Mouse (Mus musculus) CD4-positive, CD25-positive, alpha-beta regulatory T cell, adult 4 months (primary cell): Measurements from ENCODE around the gene Etv1. TPM values are rescaled to one million over a fixed set of nuclear protein-coding genes. Genes with fewer than 3 reads are reported as not detected.
"Not testable (repeated sequence)": the region's sequence is repeated elsewhere in the genome, so short reads cannot be mapped to it uniquely, and the experiment has no call there.

Source experiments
- ATAC-seq: one replicate; pipeline ENCODE4 v1.8.0; 2017
- polyA plus RNA-seq, 2 experiments: library from polyadenylated mRNA; unstranded; fragments of 100-300 nt; shearing (Covaris generic); gene quantifications; one replicate each; pipeline ENCODE4 v1.2.1; 2017

Gene Etv1
- polyA plus RNA-seq, 2 experiments from 2014 or later: 0.58 to 0.61 TPM

DNA sequence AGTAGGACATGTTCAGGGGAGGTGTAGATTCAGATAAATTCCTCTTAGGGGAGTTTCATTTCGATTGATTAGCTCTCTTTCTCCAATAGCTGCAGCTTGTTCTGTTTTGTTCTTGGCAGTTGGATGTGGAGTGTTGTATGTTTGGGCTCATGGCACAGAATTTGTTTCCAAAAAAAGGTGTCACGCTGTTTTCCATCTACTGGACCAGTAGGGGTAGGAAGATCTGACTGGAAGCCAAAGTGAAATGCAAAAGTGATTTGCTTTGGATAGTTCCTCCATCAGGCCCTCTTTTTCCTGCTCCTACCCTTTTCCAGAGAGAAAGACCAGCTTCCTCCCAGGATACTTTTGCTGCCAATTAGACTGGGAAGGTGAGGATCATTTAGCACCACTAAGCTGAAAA, 39.1 kb downstream of the Etv1 start:
- ATAC-seq: no peak

DNA sequence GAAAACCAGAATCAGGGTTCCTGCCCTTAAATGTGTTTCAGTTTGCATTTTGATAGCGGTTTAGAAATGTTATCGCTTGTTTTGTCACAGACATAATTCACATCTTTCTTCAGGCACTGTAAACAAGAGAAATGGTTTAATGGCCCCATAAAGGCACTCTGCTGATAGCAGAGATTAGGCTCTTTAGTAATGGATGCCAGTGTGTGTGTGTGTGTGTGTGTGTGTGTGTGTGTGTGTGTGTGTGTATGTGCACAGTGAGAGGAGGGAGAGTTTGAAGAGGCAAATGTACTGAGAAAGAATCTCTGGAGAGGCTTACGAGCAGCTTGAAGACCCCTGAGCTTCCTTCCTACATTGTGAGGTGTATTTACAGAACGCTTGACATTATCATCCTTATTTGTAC, 41.5 kb downstream of the Etv1 start:
- ATAC-seq: no peak

DNA sequence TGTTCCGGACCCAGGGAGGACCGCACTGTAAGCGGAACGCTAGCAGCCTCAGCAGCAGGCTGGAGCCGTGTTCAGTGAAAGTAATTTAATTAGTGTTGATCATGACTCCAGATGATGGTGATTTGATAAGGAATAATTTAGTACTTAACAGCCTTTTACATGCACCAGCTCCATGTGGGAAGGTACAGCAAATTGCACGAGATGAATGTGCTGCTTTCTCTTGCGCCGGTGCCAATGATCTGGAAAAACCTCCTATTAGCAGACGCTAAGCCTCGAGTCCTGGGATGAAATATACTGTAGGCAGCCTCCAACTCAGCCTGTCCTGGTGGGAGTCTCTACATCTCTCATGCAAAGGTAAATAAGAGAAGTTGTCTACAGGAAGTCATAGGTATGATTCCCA, 45.2 kb downstream of the Etv1 start:
- no peak for ATAC-seq

DNA sequence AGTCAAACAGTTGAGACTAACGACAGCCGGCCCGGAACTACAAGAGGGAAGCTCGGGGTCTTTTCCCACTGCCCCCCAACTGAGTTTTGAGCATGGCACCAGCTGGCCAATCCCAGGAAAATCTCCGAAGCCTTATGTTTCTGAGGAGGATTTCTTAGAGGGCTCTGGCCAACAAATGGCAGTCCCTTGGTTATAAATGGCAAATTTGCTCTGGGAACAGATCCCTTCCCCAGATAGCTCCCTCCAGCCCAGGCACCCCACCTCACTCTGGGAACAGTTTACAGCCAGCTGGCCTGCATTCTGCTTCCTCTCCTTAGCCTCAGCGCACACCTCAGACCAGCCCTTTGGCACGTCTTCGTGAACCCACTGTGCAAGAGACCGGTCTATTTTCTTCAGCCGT, 53.8 kb downstream of the Etv1 start:
- no peak for ATAC-seq

DNA sequence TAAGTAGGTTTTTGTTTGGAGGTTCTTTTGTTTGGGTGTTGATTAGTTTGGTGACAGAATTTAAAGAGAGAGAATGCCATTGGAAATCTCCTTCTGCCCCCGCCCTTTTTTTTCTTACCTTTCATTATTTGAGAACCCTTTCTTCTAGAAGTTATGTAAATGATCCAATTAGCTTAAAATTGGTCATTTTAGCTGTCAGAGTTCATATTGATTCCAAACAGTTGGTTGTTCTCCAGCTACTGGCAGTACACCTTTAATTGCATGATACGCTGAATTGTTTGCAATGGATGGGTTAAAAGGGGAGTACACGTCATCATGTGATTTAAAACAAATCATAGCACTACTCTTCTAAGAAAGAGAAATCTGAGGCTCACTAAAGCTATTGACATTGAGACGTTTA, 55.4 kb downstream of the Etv1 start:
- no peak for ATAC-seq

DNA sequence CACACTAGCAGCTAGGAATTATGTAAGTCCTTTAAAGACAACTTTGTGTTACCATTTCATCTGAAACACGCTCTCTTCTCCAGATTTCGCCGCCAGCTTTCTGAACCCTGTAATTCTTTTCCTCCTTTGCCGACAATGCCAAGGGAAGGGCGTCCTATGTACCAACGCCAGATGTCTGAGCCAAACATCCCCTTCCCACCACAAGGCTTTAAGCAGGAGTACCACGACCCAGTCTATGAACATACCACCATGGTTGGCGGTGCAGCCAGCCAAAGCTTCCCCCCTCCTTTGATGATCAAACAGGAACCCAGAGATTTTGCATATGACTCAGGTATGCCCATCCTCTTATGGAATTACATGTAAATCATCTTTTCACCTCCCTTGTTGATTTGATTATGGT, 55.8 kb downstream of the Etv1 start:
- ATAC-seq: not testable (repeated sequence)

DNA sequence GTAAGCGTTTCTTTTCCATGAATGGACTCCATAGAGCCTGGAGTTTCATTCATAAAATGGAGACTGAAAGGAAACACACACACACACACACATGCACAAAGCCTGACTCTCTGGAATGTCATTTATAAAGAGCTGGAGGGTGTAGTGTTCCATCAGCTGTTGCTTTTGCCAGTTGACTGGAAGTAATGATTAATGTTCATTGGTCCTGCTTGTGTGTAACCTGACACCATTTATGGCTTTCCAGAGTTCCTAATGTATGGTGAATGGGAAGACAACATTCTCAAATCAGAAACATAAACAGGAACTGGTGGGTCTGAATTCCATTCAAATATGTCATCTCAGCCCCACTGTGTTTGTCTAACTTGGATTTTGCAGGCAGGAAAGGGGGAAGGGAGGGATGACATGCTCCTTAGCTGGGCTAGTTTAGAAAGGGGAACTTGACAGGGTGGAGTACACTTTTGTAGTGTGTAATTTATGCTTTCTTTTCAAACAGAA, 64.7 kb downstream of the Etv1 start:
- ATAC-seq: no peak

DNA sequence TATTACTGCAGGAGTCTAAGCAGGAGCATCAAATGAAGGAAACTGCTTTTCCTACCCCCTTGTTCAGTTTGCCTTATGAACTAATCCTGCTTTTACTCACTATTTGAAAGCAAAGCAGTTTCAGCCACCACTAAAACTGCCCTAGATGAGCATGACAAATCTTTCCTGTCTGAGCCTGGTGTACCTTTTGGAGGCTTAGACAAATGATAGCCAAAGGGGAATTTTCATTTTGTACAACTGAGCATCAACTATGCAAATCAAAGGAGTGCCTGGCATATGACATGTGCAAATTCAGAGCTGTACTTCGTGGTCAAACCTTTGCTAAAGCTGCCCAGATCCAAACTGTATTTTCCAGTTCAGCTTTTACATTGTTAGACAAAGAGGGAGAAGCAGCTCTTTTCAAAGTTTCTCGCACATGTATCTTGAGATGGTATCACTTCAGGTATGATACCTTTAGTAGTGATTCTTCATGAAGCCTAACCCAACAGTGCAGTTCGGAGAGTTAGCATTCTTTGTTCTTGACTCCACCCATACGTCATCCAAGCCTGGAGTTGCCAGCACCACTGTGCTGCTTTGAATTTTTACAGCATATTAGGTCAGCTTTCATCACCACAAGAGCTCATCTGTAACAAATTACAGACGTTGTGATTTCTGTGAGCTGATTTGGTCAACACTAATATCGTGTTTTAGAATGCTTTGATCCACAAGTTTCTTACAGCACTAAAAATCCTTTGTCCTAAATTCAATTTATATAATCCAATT, 68.5 kb downstream of the Etv1 start:
- no peak for ATAC-seq

DNA sequence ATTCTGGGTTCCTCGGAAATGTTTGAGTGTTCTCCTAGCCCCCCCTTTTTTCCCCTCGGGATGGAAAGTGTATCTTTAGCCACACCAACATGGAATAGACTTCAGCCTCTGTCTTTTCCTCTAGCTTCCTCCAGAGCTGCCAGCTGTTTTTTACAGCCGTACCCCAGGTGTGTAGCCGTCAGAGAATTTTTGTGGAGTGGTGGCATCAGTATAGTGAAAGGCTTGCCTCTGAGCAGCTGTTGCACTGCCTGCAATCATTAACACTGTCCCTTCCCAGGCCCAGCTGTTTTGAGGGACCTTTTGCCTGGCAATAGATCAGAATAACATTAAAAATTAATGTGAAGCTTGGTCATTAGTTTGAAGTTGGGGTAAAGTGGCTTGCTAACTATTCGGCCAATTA, 70.8 kb downstream of the Etv1 start:
- ATAC-seq: no peak

DNA sequence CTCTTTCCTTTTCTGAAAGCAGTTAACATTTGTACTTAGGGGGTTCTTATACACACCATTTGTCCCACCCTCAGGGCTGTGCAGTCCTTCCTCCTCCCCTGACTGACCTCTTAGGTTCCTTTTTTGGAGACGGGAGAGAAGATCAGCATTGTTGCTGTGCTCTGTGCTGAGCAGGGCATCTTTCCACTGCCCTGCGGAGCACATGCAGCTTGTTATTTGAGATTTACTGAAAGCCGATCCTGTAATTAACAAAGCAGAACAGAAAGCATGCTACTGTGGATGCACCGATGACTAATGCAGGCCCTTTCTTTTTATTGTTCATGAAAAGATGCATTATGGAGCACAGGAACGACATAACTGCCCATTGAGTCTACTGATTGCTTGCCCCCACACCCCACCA, 75.1 kb downstream of the Etv1 start:
- no peak for ATAC-seq

DNA sequence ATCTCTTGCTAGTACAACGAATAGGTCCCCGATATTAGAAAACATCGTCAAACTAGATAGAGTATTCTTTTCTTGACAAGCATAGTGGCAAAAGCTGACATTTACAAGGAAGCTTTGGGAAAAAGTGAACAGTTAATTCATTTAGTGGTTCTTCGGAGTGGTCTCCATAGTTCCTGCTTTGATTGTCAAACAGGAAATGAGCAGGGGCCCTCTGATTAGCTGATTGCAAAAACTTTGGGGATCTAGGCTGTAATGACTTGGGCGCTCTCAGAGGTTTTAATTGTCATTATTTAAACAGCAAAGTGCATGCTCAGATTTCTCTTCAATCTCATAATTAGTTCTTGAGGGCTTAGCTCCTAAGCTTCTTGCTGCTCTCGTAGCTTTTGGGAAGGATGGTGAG, 75.6 kb downstream of the Etv1 start:
- ATAC-seq: no peak

DNA sequence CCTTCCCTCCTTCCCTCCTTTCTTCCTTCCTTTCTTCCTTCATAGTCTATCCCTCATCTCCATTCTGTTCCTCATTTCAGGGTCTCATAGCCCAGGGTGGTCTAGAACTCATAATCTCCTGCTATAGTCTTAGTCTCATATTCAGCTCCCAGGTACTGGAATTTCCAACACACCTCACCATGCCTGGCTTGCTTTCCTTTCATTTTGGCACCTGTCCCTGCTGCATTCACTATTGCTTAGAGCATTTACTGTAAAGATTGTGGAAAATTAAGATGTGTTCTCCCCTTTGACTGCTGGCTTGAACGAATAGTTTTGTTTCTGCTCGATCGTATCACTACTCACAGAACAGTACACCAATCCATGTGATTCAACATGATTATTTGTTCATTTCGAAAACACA, 80.5 kb downstream of the Etv1 start:
- no peak for ATAC-seq

DNA sequence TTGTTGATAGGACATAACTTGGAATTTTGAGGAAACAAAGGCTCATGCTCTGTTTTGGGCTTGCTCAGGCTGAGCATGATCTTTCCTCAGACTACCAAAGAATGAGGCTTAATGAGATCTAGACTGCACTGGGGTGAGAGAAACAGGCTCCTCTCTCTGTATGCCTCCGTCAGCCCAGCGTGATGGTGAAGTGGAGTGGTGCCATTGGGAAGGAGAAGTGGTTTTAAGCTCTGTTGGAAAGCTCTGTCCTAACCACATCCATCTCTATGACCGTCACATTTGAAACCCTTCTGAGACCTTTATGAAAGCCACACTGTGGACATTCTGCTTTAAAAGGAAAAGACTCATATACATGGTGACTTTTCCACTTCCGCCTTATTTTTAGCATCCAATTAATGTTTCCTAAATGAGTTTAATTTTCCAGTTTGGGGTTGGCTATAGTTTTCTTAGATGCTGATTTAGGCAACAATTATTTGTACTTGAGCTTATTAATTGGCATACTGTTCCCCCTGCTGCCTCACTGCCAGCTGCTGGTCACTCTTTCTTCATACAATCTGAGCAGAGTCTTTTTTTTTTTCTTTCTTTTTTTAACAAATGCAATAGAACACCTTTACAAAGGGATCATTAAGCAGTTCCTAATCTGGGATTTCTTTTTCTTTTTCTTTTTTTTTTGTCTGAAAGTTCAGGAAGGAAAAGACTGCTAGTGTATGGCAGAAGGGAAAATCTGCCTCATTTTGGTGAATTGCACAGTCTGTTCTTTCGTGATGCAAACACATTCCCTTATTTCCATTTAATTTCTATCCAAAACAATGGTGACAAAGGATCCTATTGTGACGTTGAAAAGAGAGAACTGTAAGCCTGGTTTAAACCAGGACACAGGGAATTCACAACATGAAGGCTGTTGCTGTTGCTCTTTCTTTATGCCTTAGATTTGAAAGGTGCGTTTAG, 81.3 kb downstream of the Etv1 start:
- no peak for ATAC-seq

DNA sequence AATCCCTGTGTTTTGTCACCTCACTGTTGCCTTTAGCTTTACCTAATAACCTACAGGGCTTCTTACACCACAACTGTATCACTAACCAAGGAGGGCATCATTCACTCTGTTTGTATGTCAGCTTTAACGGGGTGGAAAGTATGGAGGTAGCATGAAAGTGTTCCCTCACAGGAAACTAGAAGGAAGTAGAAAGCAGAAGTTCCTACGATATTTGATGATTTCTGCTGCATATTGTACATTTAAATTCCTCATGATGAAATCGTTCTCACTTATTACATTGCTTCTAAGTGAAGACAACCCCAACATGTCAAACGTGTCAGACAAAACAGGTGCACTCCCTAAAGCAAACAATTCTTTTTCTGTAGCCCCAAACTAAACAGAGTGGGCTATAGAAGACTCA, 84.2 kb downstream of the Etv1 start:
- ATAC-seq: no peak

DNA sequence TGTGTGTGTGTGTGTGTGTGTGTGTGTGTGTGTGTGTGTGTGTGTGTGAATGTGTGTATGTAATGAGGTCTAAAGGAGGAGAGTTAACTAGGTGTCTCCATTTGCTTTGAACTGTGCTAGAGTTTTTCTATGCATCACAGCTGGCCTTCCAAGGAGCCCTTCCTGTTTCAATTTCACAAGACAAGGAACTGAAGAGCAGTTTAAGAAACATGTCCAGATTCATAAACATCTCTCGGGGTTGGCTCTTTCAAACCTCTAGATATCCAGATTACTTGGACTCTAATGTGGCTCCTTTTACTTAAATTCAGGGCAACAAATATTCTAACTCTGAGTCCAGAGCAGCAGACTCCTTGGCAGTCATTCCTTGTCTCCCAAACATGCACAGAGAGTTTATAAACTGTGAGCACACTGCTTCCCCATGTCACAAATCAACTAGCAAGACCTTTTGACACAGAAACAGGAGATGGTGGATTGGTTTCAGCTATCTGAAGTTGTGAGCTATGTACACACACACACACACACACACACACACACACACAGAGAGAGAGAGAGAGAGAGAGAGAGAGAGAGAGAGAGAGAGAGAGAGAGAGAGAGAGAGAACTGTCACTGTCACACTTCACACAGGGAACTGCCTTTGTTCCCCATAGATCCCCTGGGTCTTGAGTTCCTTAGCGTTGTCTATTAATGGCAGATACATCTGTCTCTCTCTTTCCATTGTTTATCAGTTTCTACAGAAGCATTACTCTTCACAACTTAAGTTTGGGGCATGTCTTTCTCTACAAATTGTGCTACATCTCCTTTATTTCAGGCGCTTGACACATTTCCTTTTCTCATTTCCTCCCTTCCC, 85.0 kb downstream of the Etv1 start:
- no peak for ATAC-seq

DNA sequence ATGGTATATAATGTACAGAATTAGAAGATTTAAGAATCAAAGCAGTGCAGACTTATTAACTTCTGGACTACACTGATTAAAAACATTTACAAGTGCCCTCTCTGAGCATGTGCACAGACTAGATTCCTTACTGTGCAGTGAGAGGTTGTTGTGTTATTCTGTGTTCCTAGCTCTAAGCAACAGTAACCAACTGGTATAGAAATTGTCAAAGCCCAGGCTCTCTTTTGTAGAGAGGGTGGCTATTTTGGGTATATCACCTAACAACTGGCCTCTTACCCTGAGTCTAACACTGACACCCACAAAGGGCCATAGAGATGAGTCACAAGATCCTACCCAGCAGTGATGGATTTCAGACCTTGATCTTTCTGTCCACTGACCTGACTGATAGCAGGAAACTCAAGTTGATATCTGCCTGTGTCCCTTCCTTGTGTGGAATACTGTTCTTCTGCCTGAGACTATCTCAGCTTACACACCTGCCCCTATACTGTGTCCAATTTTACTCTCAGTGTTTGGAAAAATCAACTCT, 95.4 kb downstream of the Etv1 start:
- ATAC-seq: no peak

DNA sequence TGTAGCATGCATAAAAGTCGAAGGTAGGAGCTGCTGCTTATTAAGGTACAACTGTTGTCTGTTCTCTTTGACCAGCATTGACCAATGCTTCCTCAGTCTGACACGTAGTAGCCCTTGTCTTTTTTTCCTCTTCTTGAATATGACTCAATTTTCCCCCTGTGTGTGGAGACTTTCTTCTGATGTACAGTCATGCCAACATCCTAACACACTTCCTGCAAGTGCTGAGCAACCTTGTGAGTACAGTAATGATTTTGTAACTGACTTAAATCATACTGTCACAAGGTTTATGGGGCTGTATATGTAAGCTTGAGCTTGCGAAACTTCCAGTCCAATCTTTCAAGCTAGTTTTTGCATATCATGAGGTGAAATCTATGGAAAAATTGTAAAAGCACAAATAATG, 125.3 kb downstream of the Etv1 start:
- ATAC-seq: no peak

DNA sequence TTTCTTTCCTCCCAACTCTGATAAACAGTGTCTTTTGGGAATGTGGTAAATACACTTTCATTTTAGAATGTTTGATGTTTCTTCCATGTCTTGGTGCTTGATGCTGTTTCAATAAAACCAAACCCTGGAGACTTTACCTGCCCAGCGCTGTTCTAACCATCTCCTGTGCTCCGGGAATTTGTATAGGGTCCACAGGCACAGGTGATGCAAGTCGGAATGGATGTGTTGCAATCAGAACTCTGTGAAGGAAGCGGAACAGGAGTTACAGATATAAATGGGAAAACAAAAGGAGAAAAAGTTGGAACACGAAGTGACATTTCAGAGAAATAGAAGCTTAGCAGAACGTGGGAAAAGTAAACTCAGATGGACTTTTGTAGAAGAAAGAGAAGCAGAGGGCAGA, 127.1 kb downstream of the Etv1 start:
- ATAC-seq: no peak

DNA sequence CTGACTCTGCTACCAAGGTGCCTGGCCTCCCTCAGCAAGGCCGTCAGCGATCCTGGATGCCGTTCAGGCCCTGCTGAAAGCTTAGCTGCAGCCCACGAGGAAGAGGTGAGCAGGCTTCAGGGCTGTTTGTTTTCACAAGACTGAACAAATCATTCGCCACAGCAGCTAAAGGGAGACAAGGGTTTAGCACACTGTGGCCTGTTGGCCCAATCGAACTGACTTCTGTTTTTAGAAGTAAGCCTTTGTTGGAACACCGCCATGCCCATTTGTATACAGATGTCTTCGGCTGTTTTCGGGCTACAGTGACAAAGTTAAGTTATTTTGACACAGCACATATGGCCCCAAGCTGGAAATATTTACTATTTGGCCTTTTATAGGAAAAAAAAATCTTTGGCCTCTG, 127.6 kb downstream of the Etv1 start:
- no peak for ATAC-seq

DNA sequence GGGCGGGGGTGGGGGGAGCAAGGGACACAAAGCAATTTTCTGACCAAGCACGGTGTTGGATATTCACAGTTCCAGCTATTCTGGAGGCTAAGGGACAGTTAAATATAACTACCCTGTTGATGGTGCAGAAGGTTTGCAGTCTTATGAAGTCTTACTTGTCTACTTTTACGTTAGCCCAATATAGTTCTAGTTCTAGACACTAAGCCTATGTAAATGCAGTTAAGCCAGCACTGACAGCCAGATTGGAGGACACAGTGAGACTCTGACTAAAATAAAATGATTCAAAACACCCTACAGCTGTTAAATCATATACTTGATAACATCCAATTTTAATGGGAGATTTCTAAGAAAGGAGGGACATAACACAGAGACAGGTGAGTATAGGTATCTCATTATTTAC, 129.8 kb downstream of the Etv1 start:
- ATAC-seq: no peak
